In the genomic region with DNA sequence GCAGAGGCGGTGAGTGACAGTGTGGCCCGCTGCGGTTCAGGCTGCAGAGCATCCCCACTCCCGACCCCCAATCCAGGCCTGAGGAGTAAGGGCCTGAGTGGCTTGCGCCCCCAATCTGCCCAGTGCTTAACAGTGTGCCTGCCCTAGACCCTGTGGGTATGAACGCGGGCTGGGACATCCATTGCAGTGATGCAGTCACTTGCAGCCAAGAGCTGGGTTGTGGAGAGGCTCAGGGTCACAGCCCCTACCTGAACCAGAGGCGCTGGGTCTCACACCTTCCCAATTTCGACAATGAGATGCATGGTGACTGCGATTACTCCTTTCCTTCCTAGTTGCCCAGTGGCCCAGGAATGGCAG, we compare ENCODE assay signal across 9 mouse cellular contexts. TPM values are rescaled to one million over a fixed set of nuclear protein-coding genes. Genes with fewer than 3 reads are reported as not detected.
DNase-seq lines count a peak whose midpoint lies in the region; ATAC-seq and TF ChIP-seq lines count a peak whose summit lies in the region.
"Had no signal": no experiment of that assay in that cellular context is flagged by ENCODE, and none has a peak within 500 bp of the region (broad histone marks: within the 10 kb centered on the region; RNA-seq: fewer than 3 reads in every experiment).

No protein-coding gene starts in this region.

- 0 out of 2 replicates have a peak overlapping the region, but pooled peaks have one; percentile 11 for H3K9ac ChIP-seq in lung, embryonic 14.5 days
- H3K9ac ChIP-seq in intestine, embryonic 16.5 days (ENCODE audit: low read depth, low read length): no peak overlapping the region
- H3K9ac ChIP-seq in neural tube, embryonic 13.5 days: peak overlapping the region; percentile 80

- H3K36me3 ChIP-seq in lung, embryonic 14.5 days (ENCODE audit: insufficient read depth): no peaks in the 10 kb centered on the region
- no peaks in the 10 kb centered on the region for H3K36me3 ChIP-seq in forebrain, embryonic 10.5 days (replicated peaks)
- no peaks in the 10 kb centered on the region for H3K36me3 ChIP-seq in intestine, embryonic 16.5 days (ENCODE audit: control insufficient read depth, insufficient read depth, low read length)
- no peaks in the 10 kb centered on the region for H3K36me3 ChIP-seq in neural tube, embryonic 13.5 days
- H3K36me3 ChIP-seq in thymus, adult 2 months (ENCODE audit: control insufficient read depth, insufficient read depth, low read length): no peaks in the 10 kb centered on the region

- no peaks in the 10 kb centered on the region for H3K4me1 ChIP-seq in lung, embryonic 14.5 days (ENCODE audit: insufficient read depth)
- peaks cover 12% of the 10 kb centered on the region for H3K4me1 ChIP-seq in forebrain, embryonic 10.5 days
- H3K4me1 ChIP-seq in intestine, embryonic 16.5 days (ENCODE audit: control insufficient read depth, insufficient read depth, low read length): peaks cover 4% of the 10 kb centered on the region; the same call in 1 of the 2 replicates
- peaks cover 14% of the 10 kb centered on the region for H3K4me1 ChIP-seq in neural tube, embryonic 13.5 days (replicated peaks)
- no peaks in the 10 kb centered on the region for H3K4me1 ChIP-seq in thymus, adult 2 months (replicated peaks; ENCODE audit: control insufficient read depth, insufficient read depth, low read length)

- peaks cover 34% of the 10 kb centered on the region for H3K27me3 ChIP-seq in lung, embryonic 14.5 days (ENCODE audit: insufficient read depth, low read length)
- H3K27me3 ChIP-seq in forebrain, embryonic 10.5 days (ENCODE audit: poor library complexity, severe bottlenecking): peaks cover 62% of the 10 kb centered on the region
- peaks cover 31% of the 10 kb centered on the region for H3K27me3 ChIP-seq in intestine, embryonic 16.5 days (replicated peaks; ENCODE audit: control insufficient read depth, insufficient read depth, low read length)
- H3K27me3 ChIP-seq in neural tube, embryonic 13.5 days: peaks cover 24% of the 10 kb centered on the region
- peaks cover 16% of the 10 kb centered on the region; the same call in 1 of the 2 replicates for H3K27me3 ChIP-seq in thymus, adult 2 months (ENCODE audit: control insufficient read depth, insufficient read depth, low read length)

- no peaks in the 10 kb centered on the region for H3K9me3 ChIP-seq in lung, embryonic 14.5 days (ENCODE audit: low read depth, low read length)
- no peaks in the 10 kb centered on the region for H3K9me3 ChIP-seq in forebrain, embryonic 10.5 days
- H3K9me3 ChIP-seq in intestine, embryonic 16.5 days (ENCODE audit: control insufficient read depth, low read length): no peaks in the 10 kb centered on the region
- H3K9me3 ChIP-seq in neural tube, embryonic 13.5 days: no peaks in the 10 kb centered on the region

- H3K4me3 ChIP-seq in lung, embryonic 14.5 days (ENCODE audit: low read depth, low read length): peak overlapping the region; percentile 43
- H3K4me3 ChIP-seq in forebrain, embryonic 10.5 days: peak overlapping the region; percentile 65
- peak overlapping the region; percentile 45 for H3K4me3 ChIP-seq in intestine, embryonic 16.5 days (ENCODE audit: low read length)
- H3K4me3 ChIP-seq in neural tube, embryonic 13.5 days: peak overlapping the region; percentile 63
- H3K4me3 ChIP-seq in thymus, adult 2 months (ENCODE audit: control insufficient read depth, insufficient read depth, low read length): no peak overlapping the region
- H3K4me3 ChIP-seq: erythroblast, embryonic 14.5 days had no signal

- no peak for DNase-seq in lung, embryonic 14.5 days
- no peak for DNase-seq in lung, postnatal 4 days
- DNase-seq in forebrain, embryonic 10.5 days (ENCODE audit: extremely low spot score, low spot score): no peak
- DNase-seq in lung, postnatal 14 days: no peak
- DNase-seq in layer of hippocampus, postnatal 14 days (ENCODE audit: low spot score in 2 of 2): no peak
- no peak for DNase-seq in thymus, adult 2 months

- WGBS in lung, embryonic 14.5 days: 4% methylated on average over 10 of the region's 10 CpGs
- WGBS in forebrain, embryonic 10.5 days: 6% methylated on average over 10 of the region's 10 CpGs
- WGBS in intestine, embryonic 16.5 days: 5% methylated on average over 10 of the region's 10 CpGs
- WGBS in neural tube, embryonic 13.5 days: 3% methylated on average over 10 of the region's 10 CpGs
- 6% methylated on average over 10 of the region's 10 CpGs for WGBS in thymus, adult 2 months

- TF ChIP-seq CTCF in lung, embryonic 14.5 days (IDR thresholded peaks at IDR 0.05; ENCODE audit: low read depth): no peak
- TF ChIP-seq CTCF in thymus, adult 2 months (IDR thresholded peaks at IDR 0.05; ENCODE audit: borderline replicate concordance, control insufficient read depth, extremely low read depth, insufficient read depth, low read length, poor library complexity): no peak

- ATAC-seq in lung, embryonic 14.5 days (ENCODE audit: insufficient read depth): peak; percentile 41; the same call in 1 of the 2 replicates
- ATAC-seq in intestine, embryonic 16.5 days: no peak
- peak; percentile 82 for ATAC-seq in neural tube, embryonic 13.5 days (ENCODE audit: low read depth)

- no peak overlapping the region for H3K27ac ChIP-seq in lung, embryonic 14.5 days (ENCODE audit: low read depth)
- peak overlapping the region; percentile 82 for H3K27ac ChIP-seq in forebrain, embryonic 10.5 days
- no peak overlapping the region for H3K27ac ChIP-seq in intestine, embryonic 16.5 days (ENCODE audit: low read length)
- peak overlapping the region; percentile 5; the same call in 1 of the 2 replicates for H3K27ac ChIP-seq in neural tube, embryonic 13.5 days (replicated peaks)
- H3K27ac ChIP-seq in thymus, adult 2 months (ENCODE audit: control insufficient read depth, insufficient read depth, low read length): no peak overlapping the region

- TF ChIP-seq POLR2A in thymus, adult 2 months (IDR thresholded peaks at IDR 0.05; ENCODE audit: control insufficient read depth, extremely low read depth, insufficient read depth, low read length, poor library complexity): no peak

- H3K4me2 ChIP-seq in lung, embryonic 14.5 days: peak overlapping the region; percentile 76
- peak overlapping the region; percentile 75 for H3K4me2 ChIP-seq in intestine, embryonic 16.5 days (ENCODE audit: low read depth, low read length)
- peak overlapping the region; percentile 84 for H3K4me2 ChIP-seq in neural tube, embryonic 13.5 days

RNA-seq across cellular contexts. Expression of a gene that starts 0.6 kb away (rescaled TPM):
- polyA plus RNA-seq in lung, embryonic 14.5 days (2014; fragmentation: Nextera tagmentation; extraction: Ambion mirVana): not detected in 2 replicates
- 0.60 and 0.87 TPM in 2 replicates for polyA plus RNA-seq in forebrain, embryonic 10.5 days (2016; fragmentation: Nextera tagmentation; extraction: Ambion mirVana)
- polyA plus RNA-seq in intestine, embryonic 16.5 days (2015; fragmentation: Nextera tagmentation; extraction: Ambion mirVana): 0.27 and 0.49 TPM in 2 replicates
- polyA plus RNA-seq in neural tube, embryonic 13.5 days (2015; fragmentation: Nextera tagmentation; extraction: Ambion mirVana): 6.0 and 6.1 TPM in 2 replicates
- 1 to 10 TPM; 7.3 to 9.3 TPM for total RNA-seq in layer of hippocampus, postnatal 14 days (2021)
- 0.78 and 0.99 TPM in 2 replicates for polyA plus RNA-seq in thymus, adult 2 months (2012; rRNA removed)
- polyA plus RNA-seq: erythroblast, embryonic 14.5 days had no signal

RNA-seq across cellular contexts. Expression of a gene that starts 5.9 kb away (rescaled TPM):
- polyA plus RNA-seq in lung, embryonic 14.5 days (2014; fragmentation: Nextera tagmentation; extraction: Ambion mirVana): 50.1 and 50.2 TPM in 2 replicates
- polyA plus RNA-seq in forebrain, embryonic 10.5 days (2016; fragmentation: Nextera tagmentation; extraction: Ambion mirVana): 97.1 and 97.9 TPM in 2 replicates
- polyA plus RNA-seq in intestine, embryonic 16.5 days (2015; fragmentation: Nextera tagmentation; extraction: Ambion mirVana): 56.4 and 57.6 TPM in 2 replicates
- 93.5 and 94.9 TPM in 2 replicates for polyA plus RNA-seq in neural tube, embryonic 13.5 days (2015; fragmentation: Nextera tagmentation; extraction: Ambion mirVana)
- 10 to 100 TPM; 33.8 to 33.9 TPM for total RNA-seq in layer of hippocampus, postnatal 14 days (2021)
- polyA plus RNA-seq in thymus, adult 2 months (2012; rRNA removed): 8.5 and 8.6 TPM in 2 replicates

Comparison
In these comparisons a context has a peak if more than half of its experiments do, and no peak if none do; other contexts are left out.
1. H3K27ac ChIP-seq: peak in forebrain, embryonic 10.5 days (single experiment) and neural tube, embryonic 13.5 days (single experiment); none in lung, embryonic 14.5 days (single experiment), intestine, embryonic 16.5 days (single experiment) and thymus, adult 2 months (single experiment).
2. Peak in every context shown above with its lines, with median percentiles within 50 percentile points of each other: H3K4me2 ChIP-seq.